Mouse (Mus musculus) neural tube, embryonic 13.5 days (tissue): ENCODE measurements around the gene Mfsd4b1. TPM values are rescaled to one million over a fixed set of nuclear protein-coding genes. Genes with fewer than 3 reads are reported as not detected.

Experiments used
- ATAC-seq: fragments of 200-750 bp; cut with Nextera tagmentation; 2 replicates; pipeline ENCODE4 v1.8.0; 2017; ENCODE audit warnings: low read depth, mild to moderate bottlenecking, moderate TSS enrichment, moderate library complexity
- H3K27ac ChIP-seq: fragments of 300-500 bp; sonication (generic); replicated peaks from 2 replicates; pipeline ENCODE4 v1.5.1; 2015; ENCODE audit warnings: moderate library complexity, mild to moderate bottlenecking, inconsistent platforms
- H3K27me3 ChIP-seq: fragments of 300-500 bp; sonication (generic); 2 replicates; pipeline ENCODE4 v1.6.1; 2015; ENCODE audit warnings: mild to moderate bottlenecking, inconsistent platforms
- H3K36me3 ChIP-seq: fragments of 300-500 bp; sonication (generic); 2 replicates; pipeline ENCODE4 v1.6.1; 2015; ENCODE audit warnings: mild to moderate bottlenecking, inconsistent platforms
- H3K4me1 ChIP-seq: fragments of 300-500 bp; sonication (generic); replicated peaks from 2 replicates; pipeline ENCODE4 v1.6.1; 2015; ENCODE audit warnings: inconsistent platforms
- H3K4me2 ChIP-seq: fragments of 300-500 bp; sonication (generic); 2 replicates; pipeline ENCODE4 v1.6.1; 2015; ENCODE audit warnings: inconsistent platforms, mild to moderate bottlenecking, moderate library complexity
- H3K4me3 ChIP-seq: fragments of 300-500 bp; sonication (generic); 2 replicates; pipeline ENCODE4 v1.5.1; 2015; ENCODE audit warnings: mild to moderate bottlenecking, inconsistent platforms
- H3K9ac ChIP-seq: fragments of 300-500 bp; sonication (generic); 2 replicates; pipeline ENCODE4 v1.6.1; 2015; ENCODE audit warnings: moderate library complexity, mild to moderate bottlenecking, inconsistent platforms
- H3K9me3 ChIP-seq: fragments of 300-500 bp; sonication (generic); 2 replicates; pipeline ENCODE4 v1.6.1; 2016; ENCODE audit warnings: inconsistent platforms
- WGBS: fragments of 180-500 bp; shearing (Covaris S2); methylation state at CpG from one replicate; pipeline ENCODE4 v1.1.7; 2015; 5-methylcytosine and 5-hydroxymethylcytosine counted together
- polyA plus RNA-seq: library from polyadenylated mRNA; unstranded; fragments of >200 nt; fragmentation: Nextera tagmentation; extraction: Ambion mirVana; gene quantifications from 2 replicates; pipeline ENCODE4 v1.2.1, GENCODE M21; 2015

Mfsd4b1 gene
- polyA plus RNA-seq, result 0.14 TPM in 1 of 2 replicates, not detected in the other

DNA sequence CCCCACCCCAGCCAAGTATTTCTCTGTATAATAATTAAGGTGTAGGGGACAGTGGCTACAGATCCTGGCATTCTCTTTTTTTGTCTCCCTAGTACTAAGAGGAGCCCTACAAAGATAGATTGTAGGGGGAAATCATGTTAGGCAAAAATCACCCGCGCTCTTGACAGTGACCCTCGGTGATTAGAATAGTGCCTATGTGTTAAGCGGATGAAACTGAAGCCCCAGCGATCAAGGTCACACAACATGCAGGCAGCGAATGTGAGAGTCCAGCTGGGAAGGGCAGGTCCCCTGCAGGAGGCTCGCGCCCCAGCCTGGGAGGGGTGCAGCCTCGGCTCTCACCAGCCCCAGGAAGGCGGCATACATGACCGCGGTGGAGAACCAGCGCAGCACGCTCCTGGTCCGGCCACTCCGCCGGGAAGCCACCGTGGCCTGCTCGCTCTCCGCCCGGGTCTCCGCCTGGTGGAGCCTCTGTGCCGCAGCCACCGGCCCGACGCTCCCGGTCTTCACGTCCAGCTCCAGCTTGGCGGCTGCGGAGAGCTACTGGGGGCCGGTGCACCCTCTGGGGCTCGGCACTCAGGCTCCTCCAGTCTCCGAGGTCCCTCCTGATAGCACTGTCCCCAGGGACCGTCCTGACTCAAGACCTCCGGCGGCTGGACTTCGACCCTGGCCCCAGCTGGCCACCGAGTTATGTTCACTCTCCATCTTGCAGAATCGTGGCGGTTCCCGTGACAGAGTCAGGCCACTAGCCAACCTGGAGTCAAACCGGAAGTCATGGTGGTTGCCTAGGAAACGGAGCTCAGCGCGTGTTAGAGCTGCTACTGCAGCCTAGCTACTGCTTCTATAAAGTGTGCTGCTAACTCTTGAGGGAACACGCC, at the start of gene Mfsd4b1:
Gene Mfsd4b1, minus strand, starts transcription at position 715 of the 875 bp plus-strand sequence.
- Histone ChIP-seq H3K9me3 (peaks cover 3% of the 10 kb centered on the region; the same call in 1 of the 2 replicates), H3K4me1 (peaks cover 13% of the 10 kb centered on the region), H3K27ac (peak within 1 kb of the TSS; percentile 86), H3K36me3 (no peaks in the 10 kb centered on the region), H3K4me2 (peak within 1 kb of the TSS; percentile 88), H3K4me3 (peak within 1 kb of the TSS; percentile 71), H3K9ac (peak within 1 kb of the TSS; percentile 82), H3K27me3 (peaks cover 12% of the 10 kb centered on the region; the same call in 1 of the 2 replicates)
- WGBS, result 1% methylated on average over 46 of the region's 46 CpGs
- ATAC-seq, result peak; percentile 98

DNA sequence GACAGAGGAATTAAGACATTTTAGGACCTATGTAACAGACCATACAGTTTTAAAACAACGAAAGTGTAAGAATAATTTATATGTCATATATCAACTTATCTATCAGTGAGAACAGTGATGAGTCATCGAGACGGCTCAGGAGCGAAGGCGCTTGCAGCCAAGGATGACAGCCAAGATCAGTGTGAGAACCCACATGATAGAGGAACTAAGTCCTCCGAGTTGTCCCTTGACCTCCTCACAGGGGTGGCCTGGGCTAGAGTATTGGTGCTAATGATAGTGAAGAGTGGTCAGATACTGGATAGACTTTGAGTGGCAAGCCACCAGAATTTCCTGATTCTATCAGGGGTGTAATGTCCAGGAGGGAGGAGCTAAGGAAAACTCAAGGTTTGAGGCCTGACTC, 48.5 kb upstream of the Mfsd4b1 start:
- H3K4me3 ChIP-seq, result no peak overlapping the region
- 92% methylated on average over 6 of the region's 6 CpGs for WGBS
- no peak overlapping the region for H3K4me2 ChIP-seq
- no peaks in the 10 kb centered on the region for H3K36me3 ChIP-seq
- H3K27me3 ChIP-seq, result no peaks in the 10 kb centered on the region
- H3K4me1 ChIP-seq, result peaks cover 6% of the 10 kb centered on the region
- no peak overlapping the region for H3K9ac ChIP-seq
- no peaks in the 10 kb centered on the region for H3K9me3 ChIP-seq
- no peak for ATAC-seq
- H3K27ac ChIP-seq, result no peak overlapping the region

DNA sequence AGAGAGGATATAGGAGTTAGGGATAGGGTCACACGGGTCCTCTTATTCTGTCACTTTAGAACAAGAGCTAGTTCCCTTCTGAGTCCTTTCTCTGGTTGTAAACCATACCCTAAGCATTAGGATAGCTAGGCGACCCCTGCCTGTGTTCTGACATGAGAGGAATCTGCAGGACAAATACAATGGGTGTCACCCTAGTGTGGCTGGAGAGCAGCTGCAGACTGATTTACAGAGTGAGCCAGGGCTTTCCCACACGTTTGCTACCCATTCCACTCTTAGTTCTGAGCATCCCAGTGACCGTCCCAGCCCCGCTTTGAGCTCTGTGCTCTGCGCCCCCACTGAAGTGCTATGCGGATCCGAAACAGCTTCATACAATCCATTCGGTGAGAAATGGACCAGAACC, 45.6 kb upstream of the Mfsd4b1 start:
- H3K4me2 ChIP-seq, result no peak overlapping the region
- H3K9ac ChIP-seq, result no peak overlapping the region
- H3K4me3 ChIP-seq, result no peak overlapping the region
- H3K4me1 ChIP-seq, result peaks cover 11% of the 10 kb centered on the region
- H3K27me3 ChIP-seq, result no peaks in the 10 kb centered on the region
- H3K27ac ChIP-seq, result 0 out of 2 replicates have a peak overlapping the region, but pooled peaks have one; percentile 28
- 27% methylated on average over 9 of the region's 9 CpGs for WGBS
- no peak for ATAC-seq
- H3K9me3 ChIP-seq, result no peaks in the 10 kb centered on the region
- H3K36me3 ChIP-seq, result no peaks in the 10 kb centered on the region

DNA sequence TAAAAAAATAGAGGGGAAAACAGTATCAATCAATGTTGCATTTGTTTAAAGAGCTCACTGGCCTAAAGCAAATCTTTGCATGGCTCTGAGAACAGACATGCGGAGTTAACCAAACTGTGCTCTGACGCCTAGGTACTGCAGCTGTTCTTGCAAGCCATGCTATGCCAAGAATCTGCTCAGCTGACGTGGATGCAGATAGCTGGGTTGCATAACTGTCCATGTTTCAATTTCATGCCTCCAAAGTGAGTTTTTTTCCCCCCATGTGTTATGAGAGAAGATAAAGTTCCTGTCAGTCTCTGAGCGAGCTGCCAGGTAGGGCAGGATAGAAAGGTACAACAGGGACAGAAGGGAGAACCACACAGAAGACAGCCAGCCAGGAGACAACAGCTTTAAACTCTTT, 44.2 kb upstream of the Mfsd4b1 start:
- no peaks in the 10 kb centered on the region for H3K9me3 ChIP-seq
- no peak overlapping the region for H3K9ac ChIP-seq
- ATAC-seq, result no peak
- H3K27ac ChIP-seq, result no peak overlapping the region
- no peak overlapping the region for H3K4me3 ChIP-seq
- no peak overlapping the region for H3K4me2 ChIP-seq
- H3K4me1 ChIP-seq, result peaks cover 17% of the 10 kb centered on the region
- H3K27me3 ChIP-seq, result no peaks in the 10 kb centered on the region
- WGBS, result 68% methylated on average over 4 of the region's 4 CpGs
- H3K36me3 ChIP-seq, result no peaks in the 10 kb centered on the region

DNA sequence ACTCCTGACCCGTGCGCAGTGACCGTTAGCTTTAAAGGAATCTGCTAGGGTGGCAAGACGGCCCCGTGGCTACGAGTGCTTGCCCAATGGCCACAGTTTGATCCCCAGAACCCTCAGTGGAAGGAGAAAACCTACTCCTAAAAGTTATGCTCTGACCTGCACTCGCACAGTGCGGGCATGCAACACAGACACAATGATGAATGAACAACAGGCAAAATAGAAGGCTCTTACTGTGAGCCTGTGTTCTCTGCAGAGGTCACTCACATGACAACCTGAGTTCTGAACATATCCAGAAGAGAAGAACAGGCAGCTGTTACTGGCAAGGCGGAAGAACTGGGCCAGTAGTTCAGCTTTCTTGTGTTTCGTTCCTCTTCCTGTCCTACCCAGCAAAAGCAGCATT, 43.5 kb upstream of the Mfsd4b1 start:
- Histone ChIP-seq H3K27ac (no peak overlapping the region), H3K4me2 (no peak overlapping the region), H3K27me3 (no peaks in the 10 kb centered on the region), H3K4me3 (no peak overlapping the region), H3K9me3 (no peaks in the 10 kb centered on the region), H3K4me1 (peaks cover 17% of the 10 kb centered on the region), H3K36me3 (no peaks in the 10 kb centered on the region), H3K9ac (no peak overlapping the region)
- no peak for ATAC-seq
- 71% methylated on average over 10 of the region's 10 CpGs for WGBS

DNA sequence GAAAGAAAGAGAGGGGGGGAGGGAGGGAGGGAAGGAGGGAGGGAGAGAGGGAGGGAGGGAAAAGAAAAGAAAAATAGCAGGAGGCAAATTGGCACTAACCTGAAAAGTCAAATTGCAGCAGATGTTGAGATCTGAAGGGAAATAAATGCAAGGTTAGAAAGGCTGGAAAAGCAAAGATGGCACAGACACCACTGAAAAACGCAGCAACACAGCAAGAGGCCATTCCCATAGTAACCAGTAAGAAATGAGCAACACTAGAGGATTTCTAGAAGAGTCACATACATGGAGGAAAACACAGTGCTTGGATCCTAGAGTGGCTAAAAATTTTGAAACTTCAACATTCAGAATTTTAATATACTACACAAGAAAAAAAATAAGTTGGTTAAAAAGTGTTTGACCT, 42.5 kb upstream of the Mfsd4b1 start:
- Histone ChIP-seq H3K9me3 (no peaks in the 10 kb centered on the region), H3K4me2 (no peak overlapping the region), H3K27ac (no peak overlapping the region), H3K4me3 (no peak overlapping the region), H3K27me3 (no peaks in the 10 kb centered on the region), H3K4me1 (peaks cover 20% of the 10 kb centered on the region), H3K9ac (no peak overlapping the region), H3K36me3 (no peaks in the 10 kb centered on the region)
- WGBS, result 18% methylated on average over 1 of the region's 1 CpGs
- no peak for ATAC-seq

DNA sequence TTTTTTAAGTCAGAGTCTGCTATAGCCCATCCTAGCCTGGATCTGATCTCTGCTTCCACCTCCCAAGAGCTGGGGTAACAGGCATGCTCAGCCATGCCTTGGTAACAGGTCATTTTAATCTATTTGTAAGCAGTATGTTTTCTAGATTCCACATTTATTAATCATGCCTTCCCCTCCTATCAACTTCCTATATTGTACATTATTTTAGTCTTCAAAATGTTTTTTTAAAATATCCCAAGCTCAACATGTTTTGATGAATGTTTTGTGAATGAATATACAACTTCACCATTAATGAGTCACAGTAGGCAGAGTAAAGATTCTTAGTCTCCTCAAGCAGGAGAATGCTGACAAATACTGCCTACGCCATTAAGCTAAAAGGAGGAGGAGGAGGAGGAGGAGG, 42.0 kb upstream of the Mfsd4b1 start:
- Histone ChIP-seq H3K4me1 (peaks cover 20% of the 10 kb centered on the region), H3K4me3 (no peak overlapping the region), H3K9me3 (no peaks in the 10 kb centered on the region), H3K27ac (no peak overlapping the region), H3K9ac (no peak overlapping the region), H3K4me2 (no peak overlapping the region), H3K27me3 (no peaks in the 10 kb centered on the region), H3K36me3 (no peaks in the 10 kb centered on the region)
- ATAC-seq, result no peak
- no CpG with 5 or more reads among the region's 1 CpGs for WGBS

DNA sequence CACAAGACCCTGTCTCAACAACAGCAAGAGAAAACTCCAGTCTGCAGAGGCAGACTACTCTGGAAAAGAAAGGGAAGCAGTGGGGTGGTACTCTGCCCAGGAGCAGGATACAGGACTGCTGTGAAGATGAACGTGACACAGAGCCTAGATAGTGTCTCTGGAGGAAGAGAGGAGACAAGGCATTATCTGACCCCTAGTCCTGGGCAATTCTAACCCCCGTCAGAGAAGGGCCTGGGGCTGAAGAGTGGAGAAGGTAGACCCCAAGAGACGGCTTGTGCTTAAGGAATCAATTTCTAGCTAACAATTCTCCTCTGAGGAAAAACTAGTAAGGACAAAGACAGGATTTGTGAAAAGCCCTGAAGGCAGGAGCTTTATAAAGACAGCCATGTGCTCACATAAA, 40.3 kb upstream of the Mfsd4b1 start:
- no peak overlapping the region for H3K27ac ChIP-seq
- no peak for ATAC-seq
- WGBS, result 35% methylated on average over 3 of the region's 3 CpGs
- H3K4me2 ChIP-seq, result no peak overlapping the region
- H3K9me3 ChIP-seq, result no peaks in the 10 kb centered on the region
- no peak overlapping the region for H3K9ac ChIP-seq
- H3K4me1 ChIP-seq, result peaks cover 17% of the 10 kb centered on the region; the same call in 1 of the 2 replicates
- H3K27me3 ChIP-seq, result no peaks in the 10 kb centered on the region
- H3K36me3 ChIP-seq, result no peaks in the 10 kb centered on the region
- no peak overlapping the region for H3K4me3 ChIP-seq

DNA sequence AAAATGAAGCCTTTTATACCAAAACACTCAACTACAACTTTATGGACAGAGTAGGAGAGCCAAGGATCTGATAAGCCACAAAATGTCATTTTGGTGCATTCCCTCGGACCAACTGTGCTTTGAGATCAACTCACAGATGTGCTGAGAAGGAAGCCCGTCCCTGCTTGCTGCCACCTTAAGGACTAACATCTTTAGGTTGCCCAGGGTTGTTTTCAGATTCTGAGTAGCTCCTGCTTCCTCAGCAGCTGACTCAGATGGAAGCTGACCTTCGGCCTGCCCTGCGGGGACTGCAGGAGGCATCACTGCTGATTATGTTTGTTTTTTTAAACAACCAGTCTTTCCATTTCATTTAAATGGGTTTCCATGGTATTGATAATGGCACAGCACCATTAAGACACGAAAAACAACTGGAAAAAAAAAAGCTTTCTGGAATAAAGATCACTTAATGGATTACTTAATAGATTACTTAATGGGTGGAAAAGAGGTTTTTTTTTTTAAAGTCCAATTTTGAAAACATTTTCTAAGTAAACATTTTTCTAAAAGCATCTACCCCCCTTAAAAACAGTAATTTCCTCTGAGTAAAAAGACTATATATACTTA, 38.3 kb upstream of the Mfsd4b1 start:
- H3K9me3 ChIP-seq, result no peaks in the 10 kb centered on the region
- no peak overlapping the region for H3K4me2 ChIP-seq
- H3K9ac ChIP-seq, result no peak overlapping the region
- no peak for ATAC-seq
- H3K36me3 ChIP-seq, result no peaks in the 10 kb centered on the region
- WGBS, result 22% methylated on average over 5 of the region's 5 CpGs
- H3K27ac ChIP-seq, result no peak overlapping the region
- no peaks in the 10 kb centered on the region for H3K27me3 ChIP-seq
- peaks cover 14% of the 10 kb centered on the region; the same call in 1 of the 2 replicates for H3K4me1 ChIP-seq
- H3K4me3 ChIP-seq, result no peak overlapping the region

DNA sequence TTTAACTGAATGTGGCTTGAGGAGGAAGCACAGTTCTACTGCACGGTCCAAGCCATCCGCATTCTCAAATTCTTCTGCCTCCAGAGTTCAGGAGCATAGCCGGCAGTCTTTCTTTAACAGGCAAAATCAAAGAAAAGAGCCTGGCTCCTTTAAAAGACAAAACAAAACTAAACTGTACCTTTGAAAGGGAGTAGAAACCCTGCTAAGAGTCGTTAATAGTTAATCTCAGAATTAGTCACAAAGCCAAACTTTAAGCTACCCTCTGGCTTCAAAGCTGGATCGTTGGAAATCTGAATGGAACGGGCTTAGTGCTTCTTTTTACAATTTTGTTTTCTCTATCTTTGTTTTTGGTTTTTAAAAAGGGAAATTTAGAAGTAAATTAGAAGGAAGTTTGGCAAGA, 37.7 kb upstream of the Mfsd4b1 start:
- no peaks in the 10 kb centered on the region for H3K9me3 ChIP-seq
- 29% methylated on average over 6 of the region's 6 CpGs for WGBS
- H3K4me3 ChIP-seq, result no peak overlapping the region
- H3K27me3 ChIP-seq, result no peaks in the 10 kb centered on the region
- no peaks in the 10 kb centered on the region for H3K36me3 ChIP-seq
- no peak overlapping the region for H3K4me2 ChIP-seq
- no peak for ATAC-seq
- no peak overlapping the region for H3K27ac ChIP-seq
- H3K4me1 ChIP-seq, result peaks cover 14% of the 10 kb centered on the region; the same call in 1 of the 2 replicates
- H3K9ac ChIP-seq, result no peak overlapping the region

DNA sequence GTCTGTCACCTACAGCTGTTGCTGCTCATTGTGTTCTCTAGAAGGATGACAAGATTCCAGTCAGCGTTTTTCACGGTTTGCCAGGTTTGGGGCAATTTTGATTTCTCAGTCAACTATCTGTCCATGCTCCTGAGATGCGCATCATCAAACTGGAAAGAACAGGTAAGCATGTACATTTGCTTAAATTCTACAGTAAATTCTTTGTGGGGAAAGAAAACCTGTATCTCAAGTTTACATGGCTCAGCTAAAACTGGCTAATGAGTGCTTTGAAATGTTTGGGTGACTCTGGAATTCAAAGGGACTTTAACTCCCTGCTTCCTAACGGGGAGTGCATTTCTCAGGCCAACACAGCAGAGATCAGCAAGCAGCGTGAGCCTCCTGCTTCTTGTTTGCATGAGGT, 36.9 kb upstream of the Mfsd4b1 start:
- Histone ChIP-seq H3K4me1 (peaks cover 14% of the 10 kb centered on the region; the same call in 1 of the 2 replicates), H3K36me3 (no peaks in the 10 kb centered on the region), H3K9ac (no peak overlapping the region), H3K4me2 (no peak overlapping the region), H3K27ac (no peak overlapping the region), H3K27me3 (no peaks in the 10 kb centered on the region), H3K4me3 (no peak overlapping the region), H3K9me3 (no peaks in the 10 kb centered on the region)
- WGBS, result 88% methylated on average over 5 of the region's 5 CpGs
- no peak for ATAC-seq

DNA sequence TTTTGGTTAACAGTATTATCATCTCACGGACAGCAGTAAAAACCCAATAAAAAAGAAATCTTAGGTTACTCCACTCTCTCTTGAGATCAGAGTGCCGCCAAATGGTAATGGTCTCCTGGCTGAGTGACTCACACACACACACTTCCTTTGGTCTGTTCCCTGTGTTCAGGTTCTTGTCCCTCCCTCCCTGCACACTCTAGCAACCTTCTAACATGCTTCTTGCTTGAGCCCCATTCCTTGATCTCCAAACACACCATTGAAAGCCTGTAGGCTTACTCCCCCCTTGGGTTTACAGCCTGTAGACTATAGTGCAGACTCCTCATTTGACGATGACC, 33.7 kb upstream of the Mfsd4b1 start:
- no peak overlapping the region for H3K9ac ChIP-seq
- H3K4me3 ChIP-seq, result no peak overlapping the region
- 62% methylated on average over 3 of the region's 3 CpGs for WGBS
- no peaks in the 10 kb centered on the region for H3K9me3 ChIP-seq
- H3K4me1 ChIP-seq, result 0 out of 2 replicates have a peak, but pooled peaks cover 4% of the 10 kb centered on the region
- H3K4me2 ChIP-seq, result no peak overlapping the region
- H3K36me3 ChIP-seq, result no peaks in the 10 kb centered on the region
- ATAC-seq, result no peak
- no peaks in the 10 kb centered on the region for H3K27me3 ChIP-seq
- no peak overlapping the region for H3K27ac ChIP-seq
